Mouse (Mus musculus): ENCODE measurements around the gene Galnt17.

Gene Galnt17

DNA sequence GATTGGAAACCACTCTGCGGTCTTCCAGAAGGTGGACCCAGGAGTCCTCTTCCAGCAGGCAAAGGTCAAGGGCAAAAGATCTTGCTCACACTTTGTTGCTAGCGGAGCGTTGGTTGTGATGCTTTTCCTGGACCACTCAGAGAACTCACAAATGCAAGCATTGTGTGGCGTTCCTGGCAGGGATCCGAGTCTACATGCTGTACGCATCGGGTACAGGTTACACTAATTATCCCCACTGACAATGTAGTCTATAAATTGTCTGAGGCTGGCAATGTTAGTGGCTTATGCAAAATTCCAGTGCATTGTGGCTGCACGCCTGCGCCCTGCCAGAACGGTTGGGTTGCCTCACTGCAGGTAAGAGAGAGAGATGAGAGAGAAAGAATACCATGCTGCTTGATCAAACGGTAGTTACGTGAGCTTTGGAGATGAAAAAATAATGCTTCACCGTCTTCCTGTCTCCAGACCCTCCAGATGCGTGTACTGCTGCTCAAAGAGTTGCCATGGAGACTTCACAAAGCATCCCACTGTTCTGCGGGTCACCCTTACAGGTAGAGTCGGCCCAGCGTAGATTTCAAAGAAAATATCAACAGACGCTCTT is 285.8 kb downstream of the Galnt17 start:
- DNase-seq (ENCODE audit: low spot score in 2 of 2) = no peak

DNA sequence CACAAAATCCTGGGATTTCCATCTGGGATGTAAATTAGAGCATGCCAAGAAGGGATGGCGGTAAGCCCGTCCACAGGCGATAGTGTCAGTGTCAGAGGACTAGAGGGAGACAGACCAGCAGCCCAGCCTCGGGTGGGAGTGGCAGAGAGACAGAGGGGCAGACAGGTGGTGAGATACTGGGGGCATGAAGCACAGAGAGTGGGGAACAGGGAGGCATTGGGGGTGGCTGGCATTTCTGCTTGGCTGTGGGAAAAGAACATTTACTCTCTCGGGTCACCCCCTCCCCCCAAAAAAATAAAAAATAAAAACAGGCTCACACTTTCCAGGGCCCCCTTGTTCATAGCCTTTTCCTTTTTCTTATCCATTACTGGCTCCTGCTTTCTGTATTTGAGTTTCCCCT is 287.4 kb downstream of the Galnt17 start:
- no peak for DNase-seq (ENCODE audit: low spot score in 2 of 2)

DNA sequence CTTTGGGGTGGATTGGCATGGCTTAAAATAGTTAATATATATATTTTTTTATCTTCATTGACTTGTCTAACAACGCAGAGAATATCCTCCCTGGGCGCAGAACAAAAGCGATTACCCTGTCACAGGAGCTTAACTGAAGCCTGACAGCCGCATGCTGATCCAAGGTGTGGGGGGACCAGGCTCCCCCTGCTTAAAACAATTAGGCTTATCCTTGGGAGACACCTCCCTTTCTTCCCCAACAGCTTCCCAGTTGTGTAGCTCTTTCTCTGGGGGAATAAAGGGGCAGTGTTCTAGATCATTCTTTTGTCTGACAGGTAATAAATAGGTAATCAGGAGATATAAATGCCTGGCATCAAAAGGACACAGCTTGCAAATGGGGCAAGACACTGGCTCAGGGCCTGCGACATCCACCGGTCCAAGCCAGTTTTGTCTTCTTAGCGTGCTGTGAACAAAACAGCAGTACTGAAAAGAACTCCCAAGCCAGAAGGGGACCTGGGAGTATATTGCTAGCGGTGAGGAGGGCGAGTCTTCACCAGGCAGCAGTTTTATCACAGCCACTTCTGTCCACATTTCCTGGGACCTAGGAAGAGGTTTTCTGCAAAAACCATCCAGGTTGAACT is 288.8 kb downstream of the Galnt17 start:
- DNase-seq (ENCODE audit: low spot score in 2 of 2) = no peak

DNA sequence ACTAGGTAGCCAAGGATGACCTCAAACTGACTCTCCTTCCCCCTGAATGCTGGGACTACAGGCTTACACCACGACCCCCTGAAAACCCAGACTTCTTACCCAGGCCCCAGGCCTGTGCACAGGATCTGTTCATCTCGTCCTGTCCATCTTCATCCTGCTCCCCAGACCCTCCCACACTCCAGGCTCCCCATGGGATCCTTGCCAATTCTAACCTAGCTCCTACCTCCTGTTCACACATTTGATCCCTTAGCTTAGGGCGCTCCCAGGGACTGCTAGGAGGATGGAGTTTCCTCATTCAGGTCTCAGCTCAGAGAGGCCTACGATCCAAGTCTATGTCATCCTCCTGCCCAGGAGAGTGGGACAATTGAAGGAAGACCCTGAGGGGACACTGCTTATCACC is 292.2 kb downstream of the Galnt17 start:
- no peak for DNase-seq (ENCODE audit: low spot score in 2 of 2)

DNA sequence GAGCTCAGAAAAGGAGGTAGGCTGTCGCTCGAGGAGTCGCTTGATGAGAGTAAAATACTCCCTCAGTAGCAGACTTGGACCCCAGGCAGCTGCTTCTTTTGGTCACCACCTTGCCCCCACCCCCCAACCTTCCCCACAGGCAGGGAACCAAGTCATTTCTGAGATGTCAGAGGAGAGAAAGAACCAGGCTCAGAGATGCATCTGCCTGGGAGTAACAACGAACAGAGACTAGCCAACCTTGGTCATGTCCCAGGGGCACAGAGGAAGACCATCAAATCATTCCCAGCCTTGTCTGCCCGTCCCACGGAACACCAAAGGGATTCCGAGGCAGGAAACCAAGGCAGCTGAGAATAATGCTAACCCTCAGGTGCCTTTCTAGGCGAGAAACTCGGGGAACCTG is 293.0 kb downstream of the Galnt17 start:
- DNase-seq (ENCODE audit: low spot score in 2 of 2) = no peak

DNA sequence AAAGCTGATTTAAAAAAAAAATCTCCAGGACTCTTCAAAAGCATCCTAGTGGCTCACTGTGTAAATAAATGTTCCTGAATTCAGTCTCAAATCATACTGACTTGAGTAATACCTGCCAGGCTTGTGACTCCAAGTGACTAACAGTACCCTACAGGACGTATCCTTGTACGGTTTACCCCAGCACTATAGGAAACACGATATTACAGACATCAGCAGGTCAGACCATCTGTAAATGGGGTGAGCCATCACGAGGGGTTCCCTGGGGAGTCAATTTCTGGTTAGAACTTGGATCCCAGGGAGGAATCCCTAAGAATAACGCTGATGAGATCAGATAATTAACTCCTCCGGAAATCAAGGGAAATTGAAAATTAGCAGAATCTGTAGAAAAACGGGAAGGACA is 294.5 kb downstream of the Galnt17 start:
- no peak for DNase-seq (ENCODE audit: low spot score in 2 of 2)

DNA sequence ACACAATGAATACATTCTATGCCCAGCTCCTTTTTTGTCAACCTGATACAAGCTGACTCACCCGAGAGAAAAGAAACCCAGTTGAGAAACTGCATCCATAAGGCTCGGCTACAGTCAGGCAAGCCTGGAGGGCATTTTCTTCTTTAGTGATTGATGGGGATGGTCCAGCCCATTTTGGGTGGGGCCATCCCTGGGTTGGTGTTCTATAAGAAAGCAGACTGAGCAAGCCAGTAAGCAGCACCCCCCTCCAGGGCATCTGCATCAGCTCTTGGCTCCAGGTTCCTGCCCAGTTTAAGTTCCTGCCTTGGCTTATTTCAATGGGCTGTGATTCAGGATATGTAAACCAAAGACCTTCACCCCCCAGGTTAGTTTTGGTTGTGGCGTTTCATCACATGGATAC is 295.2 kb downstream of the Galnt17 start:
- DNase-seq (ENCODE audit: low spot score in 2 of 2) = no peak

DNA sequence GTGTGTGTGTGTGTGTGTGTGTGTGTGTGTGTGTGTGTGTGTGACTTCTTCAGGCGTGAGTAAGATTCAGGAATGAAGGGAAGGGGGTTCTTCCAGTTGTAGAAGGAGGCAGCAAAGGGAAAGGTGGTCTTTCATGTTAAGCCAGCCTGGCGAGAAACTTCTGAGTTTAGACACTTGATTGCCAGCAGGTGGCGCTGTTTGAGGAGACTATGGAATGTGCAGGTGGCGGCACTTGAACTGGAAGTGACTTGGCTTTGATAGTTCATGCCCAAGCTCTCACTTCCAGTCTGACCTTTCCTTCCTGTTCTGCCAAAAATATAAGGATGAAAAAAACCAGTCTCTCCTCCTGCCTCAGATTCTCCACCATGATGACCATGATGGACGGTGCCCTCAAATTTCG is 298.8 kb downstream of the Galnt17 start:
- no peak for DNase-seq (ENCODE audit: low spot score in 2 of 2)

DNA sequence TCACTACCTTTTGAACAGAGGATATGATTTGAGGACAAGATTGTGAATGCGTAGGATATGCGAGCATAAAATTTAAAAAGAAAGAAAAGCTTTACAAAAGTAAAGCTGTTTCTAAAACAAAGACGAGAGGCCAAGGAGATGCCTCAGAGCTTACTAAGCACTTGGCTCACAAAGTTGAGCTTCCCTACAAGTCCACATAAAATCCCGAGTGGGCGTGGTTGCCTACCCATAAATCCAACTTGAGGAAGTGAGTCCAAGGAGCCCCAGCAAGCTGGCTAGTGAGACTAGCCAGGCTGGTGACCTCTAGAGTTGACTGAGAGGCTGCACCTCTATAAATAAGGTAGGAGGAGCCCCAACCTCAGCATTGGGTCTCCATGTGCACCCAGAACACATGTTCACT is 299.8 kb downstream of the Galnt17 start:
- DNase-seq (ENCODE audit: low spot score in 2 of 2) = no peak

DNA sequence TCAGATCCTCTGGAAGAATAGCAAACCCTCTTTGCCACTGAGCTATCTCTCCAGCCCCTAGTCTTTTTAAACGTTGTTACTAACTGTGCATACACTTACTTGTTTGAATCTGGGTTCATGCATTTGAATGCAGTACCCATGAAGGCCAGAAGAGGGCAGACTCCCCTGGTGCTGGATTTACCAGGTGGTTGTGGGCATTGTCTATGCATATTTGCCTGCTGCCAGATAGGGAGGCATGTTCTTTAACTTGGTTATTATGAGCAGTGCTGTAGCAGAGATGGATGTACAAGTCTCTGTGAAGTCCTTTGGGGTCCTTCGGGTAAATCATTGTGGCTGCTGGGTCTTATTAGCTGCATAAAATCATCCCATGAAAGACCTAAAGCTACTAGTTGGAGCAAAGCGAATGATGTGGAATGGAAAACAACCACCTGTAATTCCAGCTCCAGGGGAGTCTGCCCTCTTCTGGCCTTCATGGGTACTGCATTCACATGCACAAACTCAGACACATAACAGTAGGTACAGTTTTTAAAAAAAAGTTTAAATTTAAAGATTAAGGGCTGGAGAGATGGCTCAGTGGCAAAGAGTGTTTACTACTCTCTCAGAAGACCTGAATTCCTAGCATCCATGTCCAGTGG is 300.3 kb downstream of the Galnt17 start:
- DNase-seq (ENCODE audit: low spot score in 2 of 2) = no peak

DNA sequence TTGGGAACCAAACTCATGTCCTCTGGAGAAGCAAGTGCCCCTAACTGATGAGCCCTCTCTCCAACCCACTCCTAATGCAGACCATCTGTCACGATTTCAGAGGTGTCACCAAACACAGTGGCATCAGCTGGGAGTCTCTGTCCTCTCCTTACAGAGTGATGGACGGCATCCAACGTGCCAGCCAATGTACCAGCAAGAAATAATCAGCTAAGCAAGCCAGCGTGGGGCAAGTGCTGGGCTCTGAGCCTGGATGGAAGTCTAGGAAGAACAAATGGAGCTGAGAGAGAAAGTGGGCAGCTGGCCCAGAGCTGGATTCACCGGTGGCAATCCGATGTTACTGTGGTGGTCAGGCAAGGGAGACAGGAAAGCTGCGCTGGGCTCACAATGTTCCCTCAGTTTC is 301.1 kb downstream of the Galnt17 start:
- peak; percentile 74 to 79 for DNase-seq (ENCODE audit: low spot score in 2 of 2)

DNA sequence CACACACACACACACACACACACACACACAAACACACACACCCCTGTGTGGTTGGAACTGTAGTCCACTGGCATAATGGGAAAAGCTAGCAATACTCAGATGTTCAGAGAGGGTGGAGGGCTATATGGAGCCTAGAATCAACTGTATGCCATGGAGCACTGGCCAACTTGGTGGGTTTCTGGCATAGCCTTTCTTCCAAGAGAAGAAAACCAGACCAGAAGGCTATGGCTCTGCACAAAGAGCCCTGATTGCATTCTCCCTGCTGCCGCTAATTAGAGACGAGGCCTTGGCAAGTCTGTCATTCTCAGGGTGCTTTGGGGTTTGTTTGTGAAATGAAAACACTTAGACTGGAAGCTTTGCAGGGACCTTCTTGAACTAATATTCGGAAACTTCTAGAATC is 301.8 kb downstream of the Galnt17 start:
- no peak for DNase-seq (ENCODE audit: low spot score in 2 of 2)

DNA sequence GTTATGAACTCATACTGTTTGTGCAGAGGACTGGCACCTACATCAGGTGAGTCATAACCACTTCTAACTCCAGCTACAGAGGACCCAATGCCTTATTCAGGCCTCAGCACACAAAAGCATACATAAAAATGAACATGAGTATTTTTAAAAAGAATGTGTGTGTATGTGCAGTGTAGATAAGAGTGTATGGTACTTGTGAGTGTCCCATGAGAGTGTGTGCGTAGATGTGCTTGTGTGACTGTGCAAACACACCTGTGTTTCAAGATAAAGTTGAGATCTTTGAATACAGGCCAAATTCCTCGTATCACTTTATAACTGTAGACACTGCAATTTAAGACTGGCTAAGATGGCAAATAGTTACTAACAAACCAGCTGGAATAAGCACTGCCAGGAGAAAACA is 307.7 kb downstream of the Galnt17 start:
- DNase-seq (ENCODE audit: low spot score in 2 of 2) = no peak

DNA sequence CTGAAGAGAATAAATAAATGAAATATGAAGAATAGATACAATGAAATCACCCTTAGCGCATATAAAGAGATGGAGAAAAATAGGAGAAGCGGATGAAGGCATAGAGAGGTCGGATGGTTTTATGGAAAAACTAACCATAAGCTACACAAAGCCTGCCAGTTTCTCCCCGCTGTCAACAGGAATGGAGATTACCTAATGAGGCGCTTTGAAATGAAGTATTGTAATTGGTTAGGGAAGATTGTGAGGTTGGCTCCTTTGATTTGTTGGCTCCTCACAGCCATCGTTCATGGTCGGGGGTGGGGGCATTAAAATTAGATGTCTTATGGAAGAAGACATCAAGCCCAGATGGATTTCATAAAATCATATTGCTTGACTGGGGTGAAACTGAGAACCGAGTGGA is 329.0 kb downstream of the Galnt17 start:
- no peak for DNase-seq (ENCODE audit: low spot score in 2 of 2)

DNA sequence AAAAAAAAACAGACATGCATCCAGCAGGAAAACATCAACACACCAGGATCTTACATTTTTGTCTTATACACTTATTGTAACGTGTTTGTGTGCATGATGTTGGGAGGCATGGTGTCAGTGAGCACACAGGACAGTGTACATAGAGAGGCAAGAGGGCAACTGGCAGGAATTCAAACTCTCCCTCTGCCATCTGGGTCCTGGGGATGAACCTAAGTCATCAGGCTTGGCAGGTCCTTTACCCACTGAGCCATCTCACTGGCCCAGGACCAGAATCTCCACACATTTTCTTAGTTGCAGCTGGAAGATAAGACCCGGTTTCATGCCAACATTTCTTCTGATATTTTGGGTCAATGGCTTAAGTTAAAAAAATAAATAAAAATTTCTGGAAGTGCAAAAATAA is 329.4 kb downstream of the Galnt17 start:
- no peak for DNase-seq (ENCODE audit: low spot score in 2 of 2)

DNA sequence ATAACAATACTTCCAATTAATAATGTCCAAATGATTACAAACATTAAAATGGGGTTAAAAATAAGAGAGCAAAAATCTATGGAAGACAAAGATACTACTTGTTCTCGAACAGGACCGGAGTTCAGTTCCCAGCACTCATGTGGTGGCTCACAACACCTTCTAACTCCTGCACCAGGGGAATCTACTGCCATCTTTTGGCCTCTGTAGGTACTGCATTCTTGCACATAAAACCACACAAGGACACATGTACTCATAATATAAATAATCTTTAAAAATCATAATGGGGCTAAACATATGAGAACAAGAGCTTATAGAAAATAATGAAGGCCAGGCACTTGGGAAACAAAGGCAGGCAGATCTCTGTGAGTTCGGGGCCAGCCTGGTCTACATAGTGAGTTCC is 330.3 kb downstream of the Galnt17 start:
- DNase-seq (ENCODE audit: low spot score in 2 of 2) = no peak

DNA sequence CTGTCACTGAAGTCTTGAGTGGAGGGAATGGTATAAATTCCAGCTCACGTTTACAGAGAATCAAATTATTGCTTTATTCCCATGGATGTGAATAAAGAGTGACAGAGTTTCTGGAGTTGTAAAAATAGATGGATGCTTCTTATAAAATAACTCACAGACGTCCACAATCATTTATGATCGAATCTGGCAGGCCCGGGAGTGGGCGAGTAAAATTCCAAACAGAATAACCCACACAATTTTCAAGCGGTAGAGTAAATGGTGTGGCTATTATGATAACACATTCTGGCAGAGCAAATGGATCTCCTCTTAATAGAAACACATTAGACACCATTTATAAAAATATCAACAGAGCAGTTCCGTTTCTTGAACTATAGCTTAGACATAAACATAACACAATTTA is 355.9 kb downstream of the Galnt17 start:
- no peak for DNase-seq (ENCODE audit: low spot score in 2 of 2)

DNA sequence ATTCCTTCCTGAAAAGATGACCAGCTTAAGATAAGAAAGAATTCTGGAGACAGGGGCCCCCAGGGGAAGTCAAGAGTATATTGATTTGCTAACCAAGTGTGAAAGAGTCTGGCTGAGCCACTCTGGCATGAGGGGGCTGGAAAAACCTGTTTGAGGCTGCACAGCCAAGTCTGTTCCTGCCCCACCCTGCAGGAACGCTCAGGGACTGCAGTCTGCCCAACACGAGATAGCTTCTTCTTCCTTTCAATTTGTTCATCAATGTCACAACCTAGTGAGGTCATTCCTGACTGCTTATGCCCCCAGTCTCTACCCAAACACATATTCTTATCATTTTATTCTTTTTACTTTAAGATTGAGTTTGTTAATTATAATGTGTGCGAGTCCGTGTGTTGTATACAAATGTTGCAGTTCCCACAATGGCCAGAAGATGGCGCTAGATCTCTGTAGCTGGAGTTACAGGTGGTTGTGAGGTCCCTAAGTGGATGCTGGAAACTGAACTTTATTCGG is 357.4 kb downstream of the Galnt17 start:
- no peak for DNase-seq (ENCODE audit: low spot score in 2 of 2)

DNA sequence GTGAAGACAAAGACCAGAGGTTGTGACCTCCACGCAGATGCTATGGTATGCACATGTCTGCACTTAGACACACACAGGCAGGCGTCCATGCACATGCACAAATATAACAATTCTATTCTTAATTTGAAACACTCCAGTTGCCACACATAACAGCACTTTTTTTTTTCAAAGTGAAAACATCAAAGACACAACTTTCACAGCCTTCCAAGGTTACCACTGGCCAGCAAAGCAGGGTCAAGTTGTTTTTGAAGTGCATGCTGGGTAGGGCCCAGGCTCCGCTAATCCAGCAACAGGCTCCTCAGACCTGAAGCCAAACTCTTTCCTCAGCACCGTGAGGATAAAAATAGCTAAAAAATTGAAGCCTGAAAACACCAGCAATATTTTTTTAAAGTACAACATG is 357.9 kb downstream of the Galnt17 start:
- no peak for DNase-seq (ENCODE audit: low spot score in 2 of 2)

DNA sequence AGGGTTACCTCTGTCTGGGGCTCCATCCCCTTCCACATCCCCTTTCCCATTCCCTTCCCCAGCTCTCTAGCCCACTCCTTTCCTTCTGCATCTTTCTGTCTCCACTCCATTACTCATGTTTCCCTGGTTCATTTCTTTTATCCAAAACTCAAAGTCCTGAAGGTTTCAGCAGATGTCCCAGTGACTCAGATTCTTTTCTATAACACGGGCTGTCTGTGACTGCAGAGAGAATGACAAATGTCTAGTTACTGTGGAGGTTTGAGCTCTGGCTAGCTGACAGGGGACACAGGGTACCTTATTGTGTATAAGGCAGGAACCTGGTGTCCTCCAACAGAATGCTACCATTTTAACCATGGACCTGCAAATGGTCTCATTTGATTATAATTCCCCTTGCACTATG is 358.6 kb downstream of the Galnt17 start:
- no peak for DNase-seq (ENCODE audit: low spot score in 2 of 2)

DNA sequence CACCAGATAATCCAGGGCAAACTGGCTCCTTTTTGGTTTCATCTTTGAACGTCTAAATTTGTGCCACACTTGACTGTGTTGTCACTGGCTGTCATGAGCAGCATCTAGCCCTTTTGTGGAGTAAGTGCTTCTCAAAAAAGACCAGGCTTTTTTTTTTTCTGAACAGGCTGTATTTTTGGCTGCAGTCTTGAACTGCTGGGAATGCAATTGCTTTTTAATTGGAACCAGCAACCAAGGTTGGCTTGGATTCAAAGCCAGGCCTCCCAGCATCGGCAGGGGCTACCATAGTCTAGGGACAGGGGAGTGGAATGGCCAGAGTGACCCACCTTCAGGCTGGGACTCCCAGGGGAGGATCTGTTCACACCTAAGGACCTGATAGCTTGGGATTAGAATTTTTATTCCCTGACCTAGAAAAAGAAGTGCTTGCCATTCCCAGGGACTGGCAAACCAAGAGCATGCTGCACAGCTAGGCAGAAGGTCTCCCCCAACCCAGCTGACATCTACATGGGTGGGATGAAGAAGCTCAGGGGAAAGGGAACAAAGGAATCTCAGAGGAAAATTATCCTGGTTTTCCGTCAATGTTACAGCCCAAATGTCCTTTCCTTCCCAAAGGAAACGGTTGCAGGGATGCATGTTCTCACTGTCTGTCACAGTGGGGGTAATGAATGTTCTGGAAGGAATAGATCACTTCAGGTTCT is 369.2 kb downstream of the Galnt17 start:
- DNase-seq (ENCODE audit: low spot score in 2 of 2) = peak; percentile 7 to 39

DNA sequence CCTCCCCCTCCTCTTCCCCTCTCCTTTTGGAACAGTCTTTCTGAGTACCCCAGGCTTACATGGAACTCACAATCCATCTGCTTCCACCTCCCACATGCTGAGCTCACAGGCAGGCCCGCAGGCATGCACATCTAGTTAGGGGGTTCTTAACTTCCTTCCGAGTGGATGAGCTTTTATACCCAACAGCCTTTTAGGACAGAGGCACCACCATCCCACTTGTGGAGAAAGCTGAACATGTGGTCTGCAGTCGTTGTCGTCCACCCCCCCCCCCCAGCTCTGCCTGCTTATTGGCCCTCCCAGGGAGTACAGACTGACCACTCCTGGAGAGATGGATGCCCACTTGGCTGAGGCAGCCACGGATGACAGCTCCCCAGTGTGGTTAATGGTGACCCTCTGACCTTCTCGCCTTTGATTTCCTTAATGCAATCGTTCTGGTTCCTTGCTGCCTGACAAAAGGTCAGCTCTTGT is 370.0 kb downstream of the Galnt17 start:
- DNase-seq (ENCODE audit: low spot score in 2 of 2) = peak; percentile 27 to 30

DNA sequence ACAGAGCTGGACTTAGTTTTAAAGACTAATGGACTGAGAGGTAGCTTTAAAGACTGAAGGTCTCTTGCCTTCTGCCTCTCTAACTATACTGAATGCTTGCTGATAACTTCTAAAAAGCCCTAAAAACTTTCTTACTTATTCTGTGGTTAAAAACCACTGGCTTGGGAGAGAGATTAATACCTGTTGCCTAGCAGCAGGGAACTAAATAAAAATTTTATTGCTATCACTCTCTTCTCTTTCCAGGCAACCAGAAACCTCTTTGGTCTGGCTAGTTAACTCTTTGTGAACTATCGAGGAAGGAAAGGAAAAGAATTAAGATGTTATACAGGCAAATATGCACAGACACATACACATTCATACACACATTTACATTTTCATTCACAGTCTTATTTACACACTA is 377.3 kb downstream of the Galnt17 start:
- no peak for DNase-seq (ENCODE audit: low spot score in 2 of 2)
